Mouse (Mus musculus) kidney, adult 8-10 months (tissue): ENCODE measurements around the gene Zfp68.
"Not testable (repeated sequence)": the region's sequence is repeated elsewhere in the genome, so short reads cannot be mapped to it uniquely, and the experiment has no call there.

Source experiments
- DNase-seq, 2 experiments: peaks; one replicate each; pipeline ENCODE4 v3.0.0; 2022

The Zfp68 gene

DNA sequence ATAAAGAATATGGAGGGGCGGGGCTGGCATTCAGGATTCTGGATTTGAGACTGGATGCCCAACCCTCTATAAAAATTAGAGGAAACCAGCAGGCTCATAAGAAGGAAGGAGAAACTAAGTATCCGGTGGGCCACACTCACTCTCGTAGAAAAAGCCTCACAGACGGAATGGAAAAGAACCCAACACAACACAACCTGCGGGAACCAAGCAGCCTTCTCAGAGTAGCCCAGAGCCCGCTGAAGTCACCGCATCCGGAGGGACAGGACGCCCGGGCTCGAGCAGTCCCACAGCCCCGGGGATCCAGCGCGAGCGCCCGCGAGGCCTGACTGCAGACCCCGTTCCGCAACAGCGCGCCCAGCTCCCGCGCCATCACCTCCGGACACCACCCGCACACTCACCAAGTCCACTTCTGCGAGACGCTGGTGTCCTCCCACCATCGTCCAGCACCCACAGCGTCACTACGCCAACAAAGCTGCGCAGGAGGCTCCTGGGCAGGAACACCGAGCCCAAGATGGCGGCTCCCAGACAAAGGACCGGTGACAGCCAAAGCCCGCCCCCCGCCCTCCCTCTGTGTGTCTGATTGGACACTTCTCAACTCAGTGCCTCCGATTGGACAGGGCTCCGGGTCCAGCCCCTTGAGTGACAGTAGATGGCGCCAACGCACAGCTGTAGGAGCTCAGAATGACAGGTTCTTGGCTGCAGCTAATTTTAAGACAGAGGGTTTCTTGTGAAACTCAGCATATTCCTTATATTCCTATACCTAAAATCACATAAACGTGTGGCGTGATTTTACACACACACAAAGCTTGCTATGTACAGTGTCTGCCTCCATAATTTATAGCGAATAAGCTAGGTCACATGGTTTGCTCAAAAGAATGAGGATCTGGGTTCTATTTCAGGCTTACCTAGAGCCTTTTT, at the start of gene Zfp68:
TSS of gene Zfp68 (minus strand) at position 551 of the 918 bp plus-strand sequence.
- peak; percentile 95 to 96 for DNase-seq

DNA sequence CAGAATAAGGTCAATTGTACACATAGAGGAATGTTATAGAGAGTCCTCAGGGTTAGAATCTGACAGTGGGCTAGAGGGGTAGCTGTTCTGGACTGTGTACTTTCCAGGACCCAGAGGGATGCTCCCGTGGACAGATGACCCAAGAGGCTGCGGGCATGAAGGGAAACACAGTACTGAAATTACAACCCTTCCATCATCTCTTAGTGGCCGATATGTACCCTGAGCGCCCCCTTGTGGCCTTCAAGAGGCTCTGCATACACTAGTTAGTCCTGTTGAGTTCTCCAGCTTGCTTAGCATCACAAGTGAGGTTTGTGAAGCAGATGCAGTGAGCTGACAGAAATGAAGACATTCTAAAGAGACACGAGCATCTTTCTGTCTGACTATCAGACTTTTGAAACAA, 39.4 kb upstream of the Zfp68 start:
- DNase-seq: peak; percentile 11 to 25

DNA sequence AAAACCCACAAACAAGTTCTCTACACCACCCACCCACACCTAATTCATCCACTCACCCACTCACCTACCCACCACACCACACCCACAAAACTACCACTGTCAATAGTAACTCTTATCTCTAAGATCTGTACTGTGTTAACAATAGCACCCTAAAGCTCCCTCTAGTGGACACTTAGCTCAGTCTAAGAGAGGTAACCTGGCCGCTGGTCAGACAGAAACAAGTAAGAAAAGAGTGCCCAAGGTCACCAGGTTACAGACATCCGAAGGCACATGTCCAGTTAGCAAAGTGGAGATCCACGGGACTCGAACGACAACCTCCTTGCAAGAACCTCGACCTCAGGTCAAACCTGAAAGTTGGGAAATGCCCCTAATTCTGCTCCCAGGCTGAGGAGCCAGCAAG, 38.3 kb upstream of the Zfp68 start:
- DNase-seq: peak; percentile 41 to 45

DNA sequence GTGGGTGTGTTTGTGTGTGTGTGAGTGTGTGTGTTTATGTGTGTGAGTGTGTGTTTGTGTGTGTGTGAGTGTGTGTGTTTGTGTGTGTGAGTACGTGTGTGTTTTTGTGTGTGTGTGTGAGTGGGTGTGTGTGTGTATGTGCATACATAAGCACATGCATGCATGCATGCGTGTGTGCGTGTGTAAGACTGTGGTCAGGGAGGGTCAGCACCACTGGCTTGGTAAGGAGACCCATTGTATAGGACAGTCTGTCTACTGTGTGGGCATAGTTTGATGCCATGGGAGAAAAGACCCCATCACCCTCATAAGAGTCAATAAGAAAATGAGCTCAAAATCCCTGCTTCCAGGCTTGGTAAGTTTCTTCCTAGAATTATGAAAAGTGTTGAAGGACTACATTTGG, 37.8 kb upstream of the Zfp68 start:
- no peak for DNase-seq

DNA sequence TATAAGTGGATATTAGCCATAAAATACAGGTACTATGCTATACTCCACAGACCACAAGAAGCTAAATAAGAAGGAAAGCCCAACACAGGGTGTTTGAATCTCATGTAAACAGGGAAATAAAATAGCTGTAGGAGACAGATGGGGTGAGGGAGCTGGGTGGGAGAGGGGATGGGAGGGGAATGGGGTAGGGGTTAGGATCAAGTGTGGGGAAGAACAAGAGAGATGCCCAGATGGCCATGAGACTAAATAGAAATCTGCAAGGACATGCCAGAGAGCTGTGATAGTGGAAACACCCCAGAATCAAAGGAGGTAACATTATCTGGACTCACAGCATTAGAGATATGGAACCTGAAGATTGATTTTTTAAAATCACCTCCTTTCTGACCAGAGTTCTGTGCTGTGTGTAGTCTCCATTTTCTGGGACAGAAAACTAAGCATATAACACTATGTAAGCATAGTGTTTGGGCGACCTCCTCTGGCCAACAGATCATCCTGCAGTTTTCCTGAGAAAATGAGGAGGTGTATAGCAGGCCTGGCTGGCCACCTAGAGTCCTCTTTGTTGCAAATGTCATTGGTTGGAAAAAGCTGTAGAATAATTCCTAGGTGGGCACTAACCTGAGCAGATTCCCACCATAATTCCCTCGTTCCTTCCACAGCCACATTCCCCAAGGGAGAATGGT, 37.1 kb upstream of the Zfp68 start:
- peak; percentile 26 to 41 for DNase-seq

DNA sequence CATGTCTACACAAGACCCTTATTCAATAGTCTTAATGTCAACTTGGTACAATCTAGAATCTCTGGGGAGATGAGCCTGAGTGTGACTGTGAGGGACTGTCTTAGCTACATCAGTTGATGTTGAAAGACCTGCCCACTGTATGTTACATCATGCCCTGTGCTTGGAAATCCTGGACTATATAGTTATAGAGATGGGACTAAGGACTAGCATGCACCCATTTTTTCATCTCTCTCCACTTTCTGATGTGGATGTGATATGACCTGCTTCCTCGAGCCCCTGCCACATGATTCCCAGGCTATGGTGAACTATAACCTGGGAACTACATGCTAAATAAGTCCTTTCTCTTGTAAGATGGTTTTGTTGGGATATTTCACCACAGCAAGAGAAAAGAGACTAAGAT, 33.4 kb upstream of the Zfp68 start:
- DNase-seq: no peak

DNA sequence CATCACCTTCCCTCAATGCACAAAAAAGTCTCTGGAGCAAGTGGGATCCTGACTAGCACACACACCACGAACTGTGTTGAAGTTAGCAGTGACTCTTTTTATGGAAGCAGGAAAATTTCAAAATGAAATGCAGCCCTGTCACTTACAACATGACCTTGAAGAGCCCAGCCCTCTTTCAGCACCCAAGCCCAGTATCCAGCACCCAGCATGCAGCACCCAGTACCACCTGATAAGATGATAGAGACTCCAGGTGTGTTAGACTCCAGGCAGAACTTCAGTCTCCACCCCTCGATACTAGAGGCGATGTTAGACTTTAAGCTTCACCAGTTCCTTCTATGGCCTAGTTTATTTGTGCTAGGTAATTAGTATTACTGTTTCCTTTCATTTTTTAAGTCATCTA, 22.2 kb upstream of the Zfp68 start:
- no peak for DNase-seq

DNA sequence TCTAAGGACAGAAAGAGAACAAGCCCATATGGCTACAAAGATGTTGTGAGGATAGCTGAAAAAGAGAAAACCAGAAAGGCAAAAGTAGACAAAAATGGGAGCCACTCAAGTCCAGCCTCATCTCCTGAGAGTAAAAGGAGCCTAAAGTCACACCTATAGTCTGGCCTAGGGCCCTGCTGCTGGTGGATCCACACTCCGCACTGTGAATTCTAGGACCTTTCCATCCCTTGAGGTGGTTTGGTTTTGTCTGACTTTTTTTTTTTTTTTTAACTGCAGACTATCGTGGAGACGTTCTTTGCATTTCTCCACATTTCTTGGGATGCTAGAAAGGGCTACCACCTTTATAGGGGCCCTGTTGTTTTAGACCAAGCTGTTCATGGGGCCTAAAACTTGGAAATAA, 21.5 kb upstream of the Zfp68 start:
- no peak for DNase-seq

DNA sequence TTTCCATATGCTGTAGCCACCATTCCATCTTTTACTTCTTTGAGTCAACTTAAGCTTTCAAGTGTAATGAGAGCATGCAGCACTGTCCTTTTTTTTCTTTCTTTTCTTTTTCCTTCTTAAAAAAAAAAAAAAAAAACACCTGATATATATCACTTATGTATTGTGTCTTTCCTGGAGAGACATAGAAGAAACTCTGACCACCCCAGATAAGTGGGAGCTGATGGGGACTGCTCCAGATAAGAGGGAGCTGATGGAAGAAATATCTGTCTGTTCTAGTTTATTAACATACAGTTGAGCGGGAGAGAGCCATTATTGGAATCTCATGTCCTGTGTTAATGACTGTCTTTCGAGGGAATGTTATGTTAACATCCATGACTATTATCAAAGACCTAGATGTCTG, 16.9 kb upstream of the Zfp68 start:
- no peak for DNase-seq

DNA sequence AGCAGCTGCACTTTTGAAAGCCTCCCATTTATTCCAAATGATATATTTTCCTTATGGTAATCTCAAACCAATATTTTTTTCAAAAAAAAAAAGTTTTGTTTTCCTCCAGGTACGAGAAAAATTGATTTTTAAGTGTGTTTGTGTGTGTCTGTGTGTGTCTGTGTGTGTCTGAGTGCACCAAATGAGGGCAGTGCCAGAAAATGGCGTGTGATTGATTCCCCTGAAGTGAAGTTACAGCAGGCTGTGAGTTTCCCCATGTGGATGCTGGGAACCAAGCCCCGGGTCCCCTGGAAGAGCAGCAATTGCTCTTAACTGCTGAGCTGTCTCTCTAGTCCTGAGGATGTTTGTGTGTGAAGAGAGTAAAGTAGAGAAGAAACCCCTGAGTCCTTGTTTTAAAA, 3.9 kb upstream of the Zfp68 start:
- no peak for DNase-seq

DNA sequence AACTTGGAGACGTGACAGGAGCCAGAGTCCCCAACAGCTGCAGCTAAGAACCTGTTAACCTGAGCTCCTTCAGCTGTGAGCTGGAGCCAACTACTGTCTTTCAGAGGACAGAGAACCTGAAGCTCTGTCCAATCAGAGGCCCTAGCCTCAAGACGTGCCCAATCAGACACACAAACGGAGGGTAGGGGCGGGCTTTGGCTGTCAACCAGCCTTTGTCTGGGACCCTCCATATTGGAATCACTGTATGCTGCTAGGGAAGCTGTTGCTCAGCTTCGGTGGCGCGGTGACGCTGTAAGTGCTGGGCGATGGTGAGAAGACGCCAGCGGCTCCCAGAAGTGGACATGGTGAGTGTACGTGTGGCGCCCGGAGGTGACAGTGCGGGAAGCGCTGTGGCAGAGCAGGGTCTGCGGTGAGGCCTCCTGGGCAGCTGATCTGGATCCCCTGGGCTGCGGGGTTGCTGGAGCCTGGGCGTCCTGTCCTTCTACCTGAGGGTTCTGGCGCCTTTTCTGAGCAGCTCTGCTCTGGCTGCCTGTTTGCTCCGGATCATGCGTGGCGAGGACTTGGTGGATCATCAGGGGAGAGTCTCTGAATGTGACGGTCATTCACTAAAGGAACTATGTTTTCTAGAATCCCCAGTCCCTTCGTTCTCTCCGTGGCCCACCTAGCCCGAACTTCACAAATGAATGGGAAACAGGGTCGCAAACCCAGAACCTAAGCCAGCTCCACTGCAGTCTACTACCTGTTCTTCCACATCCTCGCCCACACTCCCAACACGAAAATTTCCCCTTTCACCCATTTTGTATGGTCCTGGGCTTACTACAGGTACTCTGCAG, 3.3 kb upstream of the Zfp68 start, which contains the start of gene A430033K04Rik:
TSS of gene A430033K04Rik (plus strand) at position 215 of the 833 bp plus-strand sequence.
- DNase-seq: peak; percentile 95 to 97

DNA sequence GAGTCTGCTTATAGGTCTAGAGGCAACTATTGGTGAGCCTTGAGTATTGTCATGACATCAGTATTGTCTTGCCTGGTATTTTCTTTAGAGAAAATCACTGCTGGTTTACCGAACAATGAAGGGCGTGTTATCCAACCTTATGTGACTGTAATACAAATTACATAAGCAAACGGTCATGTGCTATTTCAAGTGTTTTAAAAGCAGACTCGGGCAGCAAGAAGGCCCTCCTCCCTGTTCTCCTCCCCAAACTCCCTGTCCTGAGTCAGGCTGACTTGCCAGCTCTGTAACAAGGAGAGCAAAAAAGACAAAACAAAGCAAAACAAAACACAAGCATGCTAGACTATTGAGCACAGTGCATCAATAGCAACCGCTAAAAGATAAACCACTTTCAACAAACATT, 1.3 kb upstream of the Zfp68 start:
- no peak for DNase-seq

DNA sequence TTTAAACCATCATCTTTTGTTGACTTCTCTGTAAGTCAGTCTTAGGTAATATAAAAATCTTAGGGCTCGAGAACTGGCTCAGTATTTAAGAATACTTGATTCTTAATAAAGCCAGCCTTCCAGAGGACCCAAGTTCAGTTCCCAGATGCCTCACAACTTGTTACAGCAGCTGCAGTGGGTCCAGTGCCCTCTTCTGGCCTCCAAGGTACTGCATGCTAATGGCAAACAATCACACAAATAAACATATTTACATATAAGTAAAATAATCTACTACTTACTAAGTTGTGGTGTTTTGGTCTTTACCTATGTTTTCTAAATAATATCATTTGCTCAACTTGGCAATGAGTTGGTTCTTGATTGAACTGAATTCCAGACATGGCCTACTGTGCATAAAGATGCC, 1.2 kb downstream of the Zfp68 start:
- DNase-seq: no peak

DNA sequence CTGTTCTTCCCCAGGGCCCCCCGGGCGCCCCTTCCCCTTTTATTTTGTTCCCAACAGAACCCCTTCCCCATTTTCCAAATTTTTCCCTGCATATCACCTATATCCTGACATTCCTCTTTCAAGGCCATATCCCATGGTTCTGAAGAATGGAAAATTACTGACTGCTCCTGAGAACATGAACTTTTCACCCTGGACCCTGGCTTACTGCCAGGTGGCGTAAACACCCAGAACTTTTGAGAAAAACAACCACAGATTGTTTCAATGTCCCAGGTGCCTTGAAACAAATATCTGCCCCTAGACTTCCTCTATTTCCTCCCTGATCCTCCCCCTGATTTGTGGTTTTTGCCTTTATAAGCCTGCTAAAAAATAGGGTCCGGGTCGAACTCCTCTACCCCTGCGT, 32.2 kb downstream of the Zfp68 start:
- peak; percentile 11 to 72 for DNase-seq

DNA sequence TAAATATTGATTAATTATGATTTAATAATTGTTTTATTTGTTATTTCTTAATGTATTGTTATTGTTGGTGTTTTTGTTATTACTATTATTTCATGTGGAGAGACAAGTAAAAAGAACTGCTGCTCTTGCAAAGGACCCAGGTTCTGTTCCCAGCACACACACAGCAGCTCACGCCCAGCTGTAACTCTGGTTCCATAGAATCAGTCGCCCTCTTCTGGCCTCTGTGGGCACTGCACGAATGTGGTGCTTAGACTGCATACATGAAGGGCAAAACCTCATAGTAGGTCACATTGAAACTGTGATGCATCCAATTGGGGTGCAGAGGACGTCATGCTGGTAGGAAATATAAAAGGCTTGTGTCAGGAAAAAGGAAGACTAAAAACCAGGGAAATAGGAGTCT, 47.9 kb downstream of the Zfp68 start:
- peak in 1 of 2 experiments; percentile 28 for DNase-seq

DNA sequence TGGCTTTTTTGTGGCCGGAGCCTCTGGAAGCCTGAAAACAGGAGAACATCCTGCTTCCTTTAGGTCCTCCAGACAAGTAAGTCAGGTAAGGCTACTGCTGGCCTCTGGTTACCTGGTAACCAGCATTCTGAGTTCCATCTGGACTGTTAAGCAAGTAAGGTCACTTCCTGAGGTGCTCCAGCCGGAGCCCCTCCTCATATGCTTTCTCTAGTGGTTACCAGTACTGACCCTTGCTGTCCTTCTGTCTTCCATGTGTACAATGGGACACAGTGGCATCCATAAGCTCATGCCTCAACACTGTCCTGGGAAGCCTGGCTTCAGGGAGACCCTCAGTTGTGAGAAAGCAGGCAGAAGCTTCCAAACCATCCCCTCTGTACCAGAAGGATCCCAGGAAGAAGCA, 54.9 kb downstream of the Zfp68 start, which contains the start of gene 1700123K08Rik:
TSS of gene 1700123K08Rik (minus strand) at position 101 of the 400 bp plus-strand sequence.
- DNase-seq: not testable (repeated sequence)
